Mouse (Mus musculus) ES-E14 (cell line): ENCODE results near the gene Tbc1d24. TPM values are rescaled to one million over a fixed set of nuclear protein-coding genes. Genes with fewer than 3 reads are reported as not detected.

ENCODE experiments used
- DNase-seq: peaks from one replicate; pipeline ENCODE4 v3.0.0-alpha.2; 2013; ENCODE audit warnings: low read depth, low spot score
- H3K27ac ChIP-seq: 2 replicates; pipeline ENCODE4 v1.5.1; 2012; ENCODE audit warnings: low read depth, mild to moderate bottlenecking, low read length, moderate library complexity, mixed read lengths; ENCODE audit not compliant: poor library complexity, insufficient read depth, severe bottlenecking
- H3K36me3 ChIP-seq: 2 replicates; pipeline ENCODE4 v1.6.1; 2012; ENCODE audit warnings: mild to moderate bottlenecking, low read length, moderate library complexity, mixed read lengths; ENCODE audit not compliant: control insufficient read depth, poor library complexity, insufficient read depth, severe bottlenecking
- H3K4me1 ChIP-seq, 2 experiments: fragments of 150-350 bp in 1 of 2; sonication (generic) in 1 of 2; 2 replicates each; pipeline ENCODE4 v1.6.1; 2012; ENCODE audit warnings: low read length in 2 of 2, mild to moderate bottlenecking in 1 of 2, mixed read lengths in 1 of 2; ENCODE audit not compliant: control insufficient read depth in 2 of 2, insufficient read depth in 2 of 2, poor library complexity in 1 of 2
- H3K4me3 ChIP-seq, 2 experiments: fragments of 150-350 bp in 1 of 2; sonication (generic) in 1 of 2; 2 replicates each; pipeline ENCODE4 v1.5.1; 2012; ENCODE audit warnings: low read length in 2 of 2, low read depth in 1 of 2, mild to moderate bottlenecking in 1 of 2, mixed read lengths in 1 of 2; ENCODE audit not compliant: insufficient read depth in 1 of 2, poor library complexity in 1 of 2, severe bottlenecking in 1 of 2
- H3K9ac ChIP-seq: 2 replicates; pipeline ENCODE4 v1.6.1; 2012; ENCODE audit warnings: low read depth, mild to moderate bottlenecking, low read length, mixed read lengths; ENCODE audit not compliant: poor library complexity, insufficient read depth, severe bottlenecking
- H3K9me3 ChIP-seq: fragments of 150-350 bp; sonication (generic); 2 replicates; pipeline ENCODE4 v1.6.1; 2012; ENCODE audit warnings: low read depth, mild to moderate bottlenecking, low read length; ENCODE audit not compliant: control insufficient read depth, insufficient read depth
- CHD2 ChIP-seq: IDR thresholded peaks from 2 replicates; pipeline ENCODE4 v1.6.1; 2014; ENCODE audit warnings: mild to moderate bottlenecking, low read depth, low read length, inconsistent platforms
- HCFC1 ChIP-seq: IDR thresholded peaks from 2 replicates; pipeline ENCODE4 v1.6.1; 2012; ENCODE audit warnings: low read length, inconsistent platforms, borderline replicate concordance; ENCODE audit not compliant: insufficient read depth
- MAFK ChIP-seq: IDR thresholded peaks from 2 replicates; pipeline ENCODE4 v1.6.1; 2014; ENCODE audit warnings: mild to moderate bottlenecking, low read depth, low read length, inconsistent platforms; ENCODE audit not compliant: insufficient read depth
- ZC3H11A ChIP-seq: IDR thresholded peaks from 2 replicates; pipeline ENCODE4 v1.6.1; 2012; ENCODE audit warnings: low read depth, mild to moderate bottlenecking, inconsistent platforms, low read length, borderline replicate concordance
- ZNF384 ChIP-seq: IDR thresholded peaks from 2 replicates; pipeline ENCODE4 v1.6.1; 2012; ENCODE audit warnings: low read depth, low read length, inconsistent platforms
- in situ Hi-C, 2 experiments: fragments of 600-800 bp; cut with MboI; formaldehyde crosslinking; loops; one replicate each; pipeline ENCODE4 v1.15.1; 2025; ENCODE audit warnings: low sequenced_read_pairs in 2 of 2, inconsistent platforms in 1 of 2; ENCODE audit not compliant: unreplicated experiment in 2 of 2
- total RNA-seq: library from RNA; depleted of rRNA; stranded (reverse); fragments of 300-350 nt; gene quantifications from 2 replicates; pipeline ENCODE4 v1.2.3, GENCODE M21; 2012

Tbc1d24 gene
- total RNA-seq, 1 experiment: 14.1 TPM

- in situ Hi-C loops: no loop called here
- H3K9ac ChIP-seq: peak overlapping the region; percentile 71; the same call in 1 of the 2 replicates
- DNase-seq: no peak
- TF ChIP-seq ZC3H11A (no peak), ZNF384 (no peak), HCFC1 (no peak), MAFK (no peak), CHD2 (no peak)
- no peaks in the 10 kb centered on the region for H3K9me3 ChIP-seq
- no peaks in the 10 kb centered on the region for H3K36me3 ChIP-seq
- peaks cover 12 to 42% of the 10 kb centered on the region in 2 experiments for H3K4me1 ChIP-seq
- peak overlapping the region; percentile 55 to 82 for H3K4me3 ChIP-seq
- H3K27ac ChIP-seq: no peak overlapping the region
These were observed 1.3 kb upstream of the Tbc1d24 start for GRCm38 (mm10) chr17:24206451-24207351.

- H3K27ac ChIP-seq: no peak overlapping the region
- peak overlapping the region; percentile 75 to 82 for H3K4me3 ChIP-seq
- H3K9ac ChIP-seq: peak overlapping the region; percentile 71
- TF ChIP-seq ZNF384: no peak
- TF ChIP-seq HCFC1: no peak
- no peak for TF ChIP-seq ZC3H11A
- TF ChIP-seq CHD2: no peak
- TF ChIP-seq MAFK: no peak
- in situ Hi-C loops: no loop called here
- H3K4me1 ChIP-seq: peaks cover 12 to 37% of the 10 kb centered on the region in 2 experiments
- no peaks in the 10 kb centered on the region for H3K9me3 ChIP-seq
- no peak for DNase-seq
- H3K36me3 ChIP-seq: no peaks in the 10 kb centered on the region
These were observed 573 bp upstream of the Tbc1d24 start for GRCm38 (mm10) chr17:24205908-24206361.

- Histone ChIP-seq H3K36me3 (no peaks in the 10 kb centered on the region), H3K4me1 (peaks cover 12 to 35% of the 10 kb centered on the region in 2 experiments), H3K27ac (no peak overlapping the region), H3K9me3 (no peaks in the 10 kb centered on the region), H3K9ac (peak overlapping the region; percentile 74), H3K4me3 (peak overlapping the region; percentile 75 to 82)
- DNase-seq: no peak
- no peak for TF ChIP-seq CHD2
- TF ChIP-seq MAFK: no peak
- TF ChIP-seq ZNF384: no peak
- TF ChIP-seq HCFC1: no peak
- TF ChIP-seq ZC3H11A: no peak
- in situ Hi-C loops: no loop called here
These were observed 516 bp downstream of the Tbc1d24 start for GRCm38 (mm10) chr17:24204846-24205245.

- in situ Hi-C loops: no loop called here
- no peak overlapping the region for H3K9ac ChIP-seq
- no peaks in the 10 kb centered on the region for H3K36me3 ChIP-seq
- DNase-seq: no peak
- H3K27ac ChIP-seq: peak overlapping the region; percentile 47; the same call in 1 of the 2 replicates
- TF ChIP-seq ZC3H11A: no peak
- TF ChIP-seq CHD2: no peak
- peak; percentile 60; the same call in 1 of the 2 replicates for TF ChIP-seq ZNF384
- no peak for TF ChIP-seq MAFK
- no peak for TF ChIP-seq HCFC1
- H3K4me1 ChIP-seq: peaks cover 12 to 37% of the 10 kb centered on the region in 2 experiments
- H3K9me3 ChIP-seq: no peaks in the 10 kb centered on the region
- H3K4me3 ChIP-seq: 0 out of 4 replicates have a peak overlapping the region, but pooled peaks of 1 of the 2 experiments have one; percentile 75
These were observed 1.5 kb downstream of the Tbc1d24 start for GRCm38 (mm10) chr17:24203611-24204534.
